Mouse (Mus musculus) stomach, embryonic 16.5 days (tissue): ENCODE measurements around the gene Epb41l1. TPM values are rescaled to one million over a fixed set of nuclear protein-coding genes. Genes with fewer than 3 reads are reported as not detected.

Source experiments
- ATAC-seq: fragments of 200-750 bp; cut with Nextera tagmentation; 2 replicates; pipeline ENCODE4 v1.8.0; 2017; ENCODE audit warnings: moderate number of reproducible peaks, moderate TSS enrichment; ENCODE audit not compliant: insufficient read depth, low FRiP score
- H3K27ac ChIP-seq: fragments of 300-500 bp; sonication (generic); 2 replicates; pipeline ENCODE4 v1.5.1; 2014; ENCODE audit warnings: low read length
- H3K27me3 ChIP-seq: fragments of 300-500 bp; sonication (generic); 2 replicates; pipeline ENCODE4 v1.6.1; 2014; ENCODE audit warnings: low read length, control low read depth, mixed read lengths; ENCODE audit not compliant: control insufficient read depth, insufficient read depth
- H3K36me3 ChIP-seq: fragments of 300-500 bp; sonication (generic); 2 replicates; pipeline ENCODE4 v1.6.1; 2014; ENCODE audit warnings: low read length; ENCODE audit not compliant: control insufficient read depth, insufficient read depth
- H3K4me1 ChIP-seq: fragments of 300-500 bp; sonication (generic); 2 replicates; pipeline ENCODE4 v1.6.1; 2014; ENCODE audit warnings: low read length, control low read depth, mixed read lengths; ENCODE audit not compliant: control insufficient read depth, insufficient read depth
- H3K4me2 ChIP-seq: fragments of 300-500 bp; sonication (generic); 2 replicates; pipeline ENCODE4 v1.6.1; 2014; ENCODE audit warnings: low read depth, low read length, mixed read lengths
- H3K4me3 ChIP-seq: fragments of 300-500 bp; sonication (generic); replicated peaks from 2 replicates; pipeline ENCODE4 v1.5.1; 2014; ENCODE audit warnings: mild to moderate bottlenecking, low read length
- H3K9ac ChIP-seq: fragments of 300-500 bp; sonication (generic); 2 replicates; pipeline ENCODE4 v1.6.1; 2014; ENCODE audit warnings: low read length
- H3K9me3 ChIP-seq: fragments of 300-500 bp; sonication (generic); replicated peaks from 2 replicates; pipeline ENCODE4 v1.6.1; 2016; ENCODE audit warnings: low read length, control low read depth; ENCODE audit not compliant: control insufficient read depth
- WGBS: fragments of 180-500 bp; shearing (Covaris S2); extraction: QIAGEN DNeasy Blood & Tissue Kit; methylation state at CpG from one replicate; pipeline ENCODE4 v1.1.7; 2014; 5-methylcytosine and 5-hydroxymethylcytosine counted together
- polyA plus RNA-seq: library from polyadenylated mRNA; unstranded; fragments of >200 nt; fragmentation: Nextera tagmentation; extraction: Ambion mirVana; gene quantifications from 2 replicates; pipeline ENCODE4 v1.2.1, GENCODE M21; 2015

Gene Epb41l1
- polyA plus RNA-seq, 1 experiment from 2014 or later = 3.1 TPM

DNA sequence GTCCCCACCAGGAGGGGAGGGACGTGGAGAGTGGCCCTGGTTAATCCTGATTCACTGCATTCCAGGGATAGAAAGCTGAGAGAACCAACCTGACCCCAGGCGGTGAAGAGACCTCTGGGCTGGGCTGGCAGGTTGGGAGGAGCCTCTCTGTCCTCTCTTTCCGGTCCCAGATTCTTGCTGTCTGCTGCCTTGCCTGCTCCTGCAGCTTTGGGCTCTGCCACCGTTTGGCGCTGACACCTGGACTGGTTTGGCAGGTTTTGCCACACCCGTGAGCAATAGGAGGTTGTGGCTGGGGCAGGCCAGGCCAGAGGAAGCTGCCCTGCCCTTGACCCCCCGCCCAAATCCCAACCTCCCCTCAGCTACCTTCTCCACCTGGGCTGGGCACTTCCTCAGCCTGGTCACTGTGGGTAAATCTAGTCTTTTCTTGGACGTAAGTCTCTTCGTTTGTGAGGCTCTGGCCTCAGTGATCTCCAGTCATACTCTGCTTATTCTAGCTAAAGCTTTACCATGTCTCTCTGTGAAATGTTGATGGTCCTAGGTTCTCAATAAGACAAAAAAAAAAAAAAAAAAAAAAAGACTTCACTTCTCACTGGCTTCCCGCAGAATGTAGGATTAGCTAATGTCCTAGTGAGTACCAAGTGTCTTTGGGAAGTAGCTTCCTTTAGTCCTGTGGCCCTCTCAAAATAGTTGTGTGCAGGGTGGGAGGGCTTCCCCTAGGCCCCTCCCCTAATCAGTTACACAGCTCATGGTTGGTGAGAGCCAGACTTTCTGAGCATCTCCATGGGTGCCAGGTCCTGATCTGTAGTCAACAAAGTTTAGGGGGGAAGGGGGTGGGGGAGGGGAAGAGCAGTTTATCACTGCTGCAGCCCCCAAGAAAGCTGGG, 26.9 kb downstream of the Epb41l1 start:
- Histone ChIP-seq H3K27me3 (no peaks in the 10 kb centered on the region), H3K4me3 (no peak overlapping the region), H3K27ac (peak overlapping the region; percentile 88), H3K36me3 (no peaks in the 10 kb centered on the region), H3K9ac (no peak overlapping the region), H3K4me2 (peak overlapping the region; percentile 22; the same call in 1 of the 2 replicates), H3K4me1 (peaks cover 8% of the 10 kb centered on the region; the same call in 1 of the 2 replicates), H3K9me3 (no peaks in the 10 kb centered on the region)
- ATAC-seq = peak; percentile 72
- 16% methylated on average over 10 of the region's 10 CpGs for WGBS

GRCm38 (mm10) chr2:156451225-156452148, 30.8 kb downstream of the Epb41l1 start:
- no peak for ATAC-seq
- WGBS = 67% methylated on average over 13 of the region's 13 CpGs
- peak overlapping the region; percentile 66 for H3K27ac ChIP-seq

DNA sequence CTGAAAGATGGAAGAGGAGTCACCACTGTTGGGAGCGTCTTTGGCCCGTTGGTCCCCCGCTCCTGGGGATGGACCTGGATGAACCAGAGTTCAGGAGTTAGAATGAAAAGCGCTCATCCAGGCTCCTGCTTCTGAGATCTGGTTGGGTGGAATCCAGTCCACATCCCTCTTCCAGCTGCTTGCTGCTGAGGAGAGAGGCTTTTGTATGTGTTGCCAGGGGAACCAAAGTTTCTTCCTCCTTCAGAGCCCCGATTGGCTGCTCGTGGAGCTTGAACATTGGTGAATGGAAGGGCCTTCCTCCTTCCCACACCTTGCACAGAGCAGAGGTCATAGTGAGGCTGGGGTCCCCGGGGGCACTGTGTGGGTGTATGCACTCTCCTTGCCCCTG, 31.4 kb downstream of the Epb41l1 start:
- no peaks in the 10 kb centered on the region for H3K27me3 ChIP-seq
- H3K36me3 ChIP-seq = no peaks in the 10 kb centered on the region
- no peak overlapping the region for H3K9ac ChIP-seq
- H3K9me3 ChIP-seq = no peaks in the 10 kb centered on the region
- 76% methylated on average over 7 of the region's 7 CpGs for WGBS
- H3K27ac ChIP-seq = no peak overlapping the region
- ATAC-seq = no peak
- peaks cover 15% of the 10 kb centered on the region for H3K4me1 ChIP-seq
- no peak overlapping the region for H3K4me3 ChIP-seq
- H3K4me2 ChIP-seq = no peak overlapping the region

More at GRCm38 (mm10) chr2:156451225-156452148, 30.8 kb downstream of the Epb41l1 start:
- Histone ChIP-seq H3K9me3 (no peaks in the 10 kb centered on the region), H3K27me3 (no peaks in the 10 kb centered on the region), H3K4me2 (no peak overlapping the region), H3K9ac (no peak overlapping the region), H3K36me3 (no peaks in the 10 kb centered on the region), H3K4me1 (peaks cover 14% of the 10 kb centered on the region; the same call in 1 of the 2 replicates), H3K4me3 (no peak overlapping the region)

- Histone ChIP-seq H3K4me1 (peaks cover 14% of the 10 kb centered on the region), H3K27me3 (no peaks in the 10 kb centered on the region), H3K9ac (no peak overlapping the region), H3K27ac (no peak overlapping the region), H3K4me3 (no peak overlapping the region), H3K4me2 (no peak overlapping the region), H3K9me3 (no peaks in the 10 kb centered on the region), H3K36me3 (no peaks in the 10 kb centered on the region)
- no peak for ATAC-seq
- WGBS = 64% methylated on average over 7 of the region's 7 CpGs
These were observed 33.1 kb downstream of the Epb41l1 start for GRCm38 (mm10) chr2:156453822-156454221.

DNA sequence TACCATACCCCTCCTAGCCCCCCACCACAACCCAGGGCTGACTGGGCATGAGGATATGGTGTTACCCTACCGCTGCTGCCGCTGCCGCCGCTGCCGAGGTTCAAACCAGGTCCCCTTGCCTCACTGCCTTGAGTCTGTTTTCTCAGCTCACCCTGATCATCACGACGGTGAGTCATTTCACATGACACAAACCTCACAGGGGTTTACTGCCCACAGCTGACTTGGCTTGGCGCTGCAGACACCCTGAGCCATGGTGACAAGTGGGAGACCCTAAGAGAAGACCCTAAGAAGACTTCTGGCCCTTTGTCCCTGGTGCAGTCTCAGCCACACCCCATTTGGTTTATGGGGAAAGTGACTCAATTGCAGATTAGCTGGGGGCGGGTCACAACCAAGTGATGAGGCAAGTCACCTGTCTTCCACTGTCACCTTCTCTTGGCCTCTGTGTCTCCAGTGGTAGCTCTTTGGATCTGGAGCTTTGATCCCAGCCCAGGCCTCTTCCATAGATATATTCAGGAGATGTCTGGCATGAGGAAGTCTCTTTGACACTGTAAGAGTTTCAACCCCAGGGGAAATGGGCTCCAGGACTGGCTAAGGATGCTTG, 34.9 kb downstream of the Epb41l1 start:
- Histone ChIP-seq H3K9me3 (no peaks in the 10 kb centered on the region), H3K27ac (no peak overlapping the region), H3K4me2 (no peak overlapping the region), H3K36me3 (no peaks in the 10 kb centered on the region), H3K4me1 (peaks cover 14% of the 10 kb centered on the region), H3K4me3 (no peak overlapping the region), H3K27me3 (no peaks in the 10 kb centered on the region), H3K9ac (no peak overlapping the region)
- WGBS = 91% methylated on average over 9 of the region's 9 CpGs
- no peak for ATAC-seq

DNA sequence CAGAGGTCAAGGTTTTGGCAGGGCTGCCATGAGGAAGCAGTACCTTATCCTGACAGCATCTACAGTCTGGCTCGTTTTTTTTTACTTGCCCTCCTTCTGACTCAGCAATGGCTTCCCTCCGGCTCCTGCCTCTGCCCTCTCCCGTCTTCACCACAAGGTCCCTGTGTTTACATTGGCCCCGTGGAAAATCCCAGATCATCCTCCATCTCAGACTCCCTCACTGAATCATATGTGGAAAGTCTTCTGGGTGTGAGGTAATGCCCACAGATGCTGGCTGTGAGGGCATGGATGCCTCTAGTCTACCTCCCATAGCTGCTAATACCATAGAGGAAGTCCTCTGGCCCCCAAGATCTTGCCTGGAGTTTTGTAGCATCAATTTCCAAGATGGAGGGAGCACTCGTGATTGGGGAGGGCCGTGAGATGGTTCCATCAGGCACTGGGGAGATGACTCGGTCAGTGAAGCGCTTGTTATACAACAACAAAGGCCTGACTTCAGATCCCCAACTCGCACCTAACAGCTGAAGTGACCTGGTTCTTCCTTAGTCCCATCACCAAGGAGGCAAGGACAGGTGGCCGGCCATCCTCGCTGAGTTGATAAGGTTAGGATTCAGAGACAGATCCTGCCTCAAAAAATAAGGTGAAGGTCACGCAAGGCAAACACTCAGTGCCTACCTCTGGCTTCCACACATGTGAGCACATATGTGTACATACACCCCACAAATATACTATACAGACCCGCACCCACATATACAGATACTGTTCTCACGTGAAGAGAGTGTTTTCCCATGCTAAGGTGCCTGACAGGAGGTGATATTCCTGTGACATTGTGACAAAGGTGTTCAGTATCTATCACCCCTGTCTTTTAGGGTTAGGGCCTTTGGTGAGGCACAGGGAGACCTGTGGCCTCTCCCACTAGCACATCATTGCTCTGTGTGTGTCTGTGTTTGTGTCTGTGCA, 36.0 kb downstream of the Epb41l1 start:
- Histone ChIP-seq H3K9ac (no peak overlapping the region), H3K9me3 (no peaks in the 10 kb centered on the region), H3K27me3 (no peaks in the 10 kb centered on the region), H3K4me2 (no peak overlapping the region), H3K36me3 (no peaks in the 10 kb centered on the region), H3K4me3 (no peak overlapping the region), H3K4me1 (peaks cover 14% of the 10 kb centered on the region), H3K27ac (0 out of 2 replicates have a peak overlapping the region, but pooled peaks have one; percentile 5)
- no peak for ATAC-seq
- WGBS = 67% methylated on average over 14 of the region's 14 CpGs

- WGBS = 48% methylated on average over 4 of the region's 4 CpGs
- no peak overlapping the region for H3K9ac ChIP-seq
- H3K9me3 ChIP-seq = no peaks in the 10 kb centered on the region
- H3K27ac ChIP-seq = 0 out of 2 replicates have a peak overlapping the region, but pooled peaks have one; percentile 5
- H3K4me2 ChIP-seq = no peak overlapping the region
- no peaks in the 10 kb centered on the region for H3K36me3 ChIP-seq
- no peaks in the 10 kb centered on the region for H3K27me3 ChIP-seq
- no peak overlapping the region for H3K4me3 ChIP-seq
- H3K4me1 ChIP-seq = peaks cover 18% of the 10 kb centered on the region
- peak; percentile 51; the same call in 1 of the 2 replicates for ATAC-seq
These were observed 36.6 kb downstream of the Epb41l1 start for GRCm38 (mm10) chr2:156457343-156457717.

GRCm38 (mm10) chr2:156460470-156460869, 39.8 kb downstream of the Epb41l1 start:
- Histone ChIP-seq H3K4me1 (peaks cover 18% of the 10 kb centered on the region), H3K27ac (no peak overlapping the region), H3K4me3 (no peak overlapping the region), H3K9me3 (no peaks in the 10 kb centered on the region), H3K27me3 (no peaks in the 10 kb centered on the region), H3K9ac (peak overlapping the region; percentile 29; the same call in 1 of the 2 replicates), H3K36me3 (no peaks in the 10 kb centered on the region), H3K4me2 (no peak overlapping the region)
- no peak for ATAC-seq
- 31% methylated on average over 14 of the region's 14 CpGs for WGBS
